Mouse (Mus musculus): Measurements from ENCODE around the gene Scarf1.
A peak's percentile ranks its signal among the peaks of the same experiment; 100 is the strongest.

Scarf1 gene

GRCm38 (mm10) chr11:75511213-75511612, 2.1 kb upstream of the Scarf1 start:
- DNase-seq (ENCODE audit: low spot score in 2 of 2), result no peak

GRCm38 (mm10) chr11:75512301-75513018, 880 bp upstream of the Scarf1 start:
- DNase-seq (ENCODE audit: low spot score in 2 of 2), result no peak

GRCm38 (mm10) chr11:75515186-75515585, 1.8 kb downstream of the Scarf1 start:
- DNase-seq (ENCODE audit: low spot score in 2 of 2), result no peak

GRCm38 (mm10) chr11:75519834-75520633, 6.7 kb downstream of the Scarf1 start:
- DNase-seq (ENCODE audit: low spot score in 2 of 2), result no peak

- DNase-seq (ENCODE audit: low spot score in 2 of 2), result no peak
Measured at GRCm38 (mm10) chr11:75521609-75522008, 8.3 kb downstream of the Scarf1 start.

- no peak for DNase-seq (ENCODE audit: low spot score in 2 of 2)
Measured at GRCm38 (mm10) chr11:75522793-75523192, 9.5 kb downstream of the Scarf1 start.

- no peak for DNase-seq (ENCODE audit: low spot score in 2 of 2)
Measured at GRCm38 (mm10) chr11:75525531-75526125, 12.3 kb downstream of the Scarf1 start.

GRCm38 (mm10) chr11:75526943-75527342, 13.6 kb downstream of the Scarf1 start:
- DNase-seq (ENCODE audit: low spot score in 2 of 2), result no peak

GRCm38 (mm10) chr11:75529771-75530170, 16.4 kb downstream of the Scarf1 start:
- no peak for DNase-seq (ENCODE audit: low spot score in 2 of 2)

- peak; percentile 88 to 99 for DNase-seq (ENCODE audit: low spot score in 2 of 2)
Measured at GRCm38 (mm10) chr11:75530325-75530724, 17.0 kb downstream of the Scarf1 start.

GRCm38 (mm10) chr11:75530845-75531373, 17.6 kb downstream of the Scarf1 start:
- DNase-seq (ENCODE audit: low spot score in 2 of 2), result peak in 1 of 2 experiments; percentile 37

- peak; percentile 96 to 97 for DNase-seq (ENCODE audit: low spot score in 2 of 2)
Measured at GRCm38 (mm10) chr11:75531469-75532242, 18.3 kb downstream of the Scarf1 start, which contains the start of gene Slc43a2. Gene Slc43a2 (plus strand): TSS chr11:75531694.

- peak in 1 of 2 experiments; percentile 44 for DNase-seq (ENCODE audit: low spot score in 2 of 2)
Measured at GRCm38 (mm10) chr11:75532340-75533277, 19.3 kb downstream of the Scarf1 start.

- no peak for DNase-seq (ENCODE audit: low spot score in 2 of 2)
Measured at GRCm38 (mm10) chr11:75533314-75534015, 20.1 kb downstream of the Scarf1 start.

- no peak for DNase-seq (ENCODE audit: low spot score in 2 of 2)
Measured at GRCm38 (mm10) chr11:75534286-75535033, 21.1 kb downstream of the Scarf1 start.

- no peak for DNase-seq (ENCODE audit: low spot score in 2 of 2)
Measured at GRCm38 (mm10) chr11:75535106-75535795, 21.9 kb downstream of the Scarf1 start.

GRCm38 (mm10) chr11:75536255-75537024, 23.1 kb downstream of the Scarf1 start:
- no peak for DNase-seq (ENCODE audit: low spot score in 2 of 2)

- no peak for DNase-seq (ENCODE audit: low spot score in 2 of 2)
Measured at GRCm38 (mm10) chr11:75537025-75537414, 23.7 kb downstream of the Scarf1 start.

Data from frontal cortex, postnatal 14 days (tissue).